Mouse (Mus musculus): ENCODE data around the gene Timp3.

DNA sequence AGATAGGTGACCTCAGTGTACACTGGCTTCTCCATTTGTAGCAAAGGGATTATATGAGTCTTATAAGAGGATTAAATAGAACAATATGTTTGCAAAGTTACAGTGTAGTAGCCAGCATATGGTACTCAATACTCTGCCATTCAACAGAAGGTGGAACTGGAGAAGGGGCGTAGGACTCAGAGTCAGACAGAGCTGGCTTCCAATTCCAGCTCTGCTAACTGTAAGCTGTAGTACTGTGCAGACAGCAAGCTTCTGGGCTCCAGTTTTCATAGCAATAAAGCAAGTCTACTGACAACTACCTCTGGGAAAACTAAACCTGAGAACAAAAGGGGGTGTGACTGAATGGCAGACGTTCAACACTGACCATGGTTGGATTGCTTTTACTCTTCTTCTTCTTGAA is 38.4 kb upstream of the Timp3 start:
- TF ChIP-seq POLR2A (IDR thresholded peaks at IDR 0.05; ENCODE audit: insufficient read depth, low read length) (no peak), CTCF (IDR thresholded peaks at IDR 0.05; ENCODE audit: low read depth, low read length) (no peak), EP300 (IDR thresholded peaks at IDR 0.05; ENCODE audit: insufficient read depth, low read depth, low read length) (no peak)

All from ES-Bruce4 (cell line).